Mouse (Mus musculus) stomach, embryonic 15.5 days (tissue): ENCODE measurements around the gene Grm7. TPM values are rescaled to one million over a fixed set of nuclear protein-coding genes. Genes with fewer than 3 reads are reported as not detected.

Experiments
- ATAC-seq: fragments of 200-750 bp; cut with Nextera tagmentation; 2 replicates; pipeline ENCODE4 v1.8.0; 2017; ENCODE audit warnings: low read depth, moderate number of reproducible peaks, moderate TSS enrichment; ENCODE audit not compliant: insufficient read depth, low FRiP score
- H3K27ac ChIP-seq: fragments of 300-500 bp; sonication (generic); 2 replicates; pipeline ENCODE4 v1.5.1; 2015; ENCODE audit warnings: mild to moderate bottlenecking, inconsistent platforms
- H3K27me3 ChIP-seq: fragments of 300-500 bp; sonication (generic); replicated peaks from 2 replicates; pipeline ENCODE4 v1.6.1; 2015; ENCODE audit warnings: inconsistent platforms
- H3K36me3 ChIP-seq: fragments of 300-500 bp; sonication (generic); 2 replicates; pipeline ENCODE4 v1.6.1; 2015; ENCODE audit warnings: inconsistent platforms
- H3K4me1 ChIP-seq: fragments of 300-500 bp; sonication (generic); 2 replicates; pipeline ENCODE4 v1.6.1; 2015; ENCODE audit warnings: inconsistent platforms
- H3K4me2 ChIP-seq: fragments of 300-500 bp; sonication (generic); 2 replicates; pipeline ENCODE4 v1.6.1; 2015; ENCODE audit warnings: mild to moderate bottlenecking, inconsistent platforms
- H3K4me3 ChIP-seq: fragments of 300-500 bp; sonication (generic); replicated peaks from 2 replicates; pipeline ENCODE4 v1.5.1; 2015; ENCODE audit warnings: inconsistent platforms
- H3K9ac ChIP-seq: fragments of 300-500 bp; sonication (generic); 2 replicates; pipeline ENCODE4 v1.6.1; 2015; ENCODE audit warnings: inconsistent platforms
- H3K9me3 ChIP-seq: fragments of 300-500 bp; sonication (generic); 2 replicates; pipeline ENCODE4 v1.6.1; 2016; ENCODE audit warnings: inconsistent platforms
- WGBS: fragments of 180-500 bp; shearing (Covaris S2); methylation state at CpG from one replicate; pipeline ENCODE4 v1.1.7; 2015; 5-methylcytosine and 5-hydroxymethylcytosine counted together
- polyA plus RNA-seq: library from polyadenylated mRNA; unstranded; fragments of >200 nt; fragmentation: Nextera tagmentation; extraction: Ambion mirVana; gene quantifications from 2 replicates; pipeline ENCODE4 v1.2.1, GENCODE M21; 2015

Gene Grm7
- polyA plus RNA-seq, 1 experiment from 2014 or later = 4.3 TPM

DNA sequence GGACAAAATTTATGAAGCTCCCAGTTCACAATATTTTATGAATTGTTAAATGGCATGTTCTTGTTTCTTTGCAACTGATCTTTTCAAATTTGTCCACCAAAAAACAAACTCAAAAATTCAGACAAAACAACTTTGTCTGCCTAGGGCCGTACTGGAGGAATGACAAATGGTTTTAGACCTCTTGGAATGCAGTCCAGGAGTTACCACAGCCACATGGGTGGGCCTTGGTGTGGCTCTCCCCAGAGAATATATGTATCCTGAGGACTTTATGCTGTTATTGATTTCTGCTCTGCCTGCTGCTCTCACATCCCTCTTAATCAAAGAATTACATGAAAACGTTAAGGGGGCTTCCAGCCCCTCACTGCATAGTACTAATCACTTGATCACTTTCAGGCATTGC, 400.5 kb downstream of the Grm7 start:
- 25% methylated on average over 2 of the region's 2 CpGs for WGBS
- Histone ChIP-seq H3K27me3 (no peaks in the 10 kb centered on the region), H3K36me3 (no peaks in the 10 kb centered on the region), H3K9me3 (no peaks in the 10 kb centered on the region), H3K4me2 (no peak overlapping the region), H3K4me1 (no peaks in the 10 kb centered on the region), H3K4me3 (no peak overlapping the region), H3K9ac (no peak overlapping the region), H3K27ac (no peak overlapping the region)
- ATAC-seq = no peak

DNA sequence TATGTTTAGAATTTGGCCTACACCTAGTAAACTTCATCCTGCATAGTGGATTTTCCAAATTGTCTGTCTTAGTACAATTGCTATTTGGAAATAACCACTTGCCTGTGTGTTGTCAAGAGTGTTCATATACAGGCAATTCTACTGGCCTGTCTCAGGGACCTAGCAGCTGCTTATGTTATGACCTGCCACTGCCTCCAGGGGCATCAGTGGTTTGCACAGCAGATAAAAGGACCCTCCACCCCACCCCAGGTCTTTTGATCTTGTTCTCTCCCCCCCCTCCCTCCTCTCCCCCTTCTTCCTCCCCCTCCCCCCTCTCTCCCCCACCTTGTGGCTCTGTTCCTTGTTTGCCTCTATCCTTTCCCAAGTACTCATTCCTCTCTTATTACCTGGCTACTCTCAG, 403.9 kb downstream of the Grm7 start:
- no peaks in the 10 kb centered on the region for H3K27me3 ChIP-seq
- no peak overlapping the region for H3K4me2 ChIP-seq
- no peak overlapping the region for H3K27ac ChIP-seq
- H3K36me3 ChIP-seq = no peaks in the 10 kb centered on the region
- ATAC-seq = no peak
- no peaks in the 10 kb centered on the region for H3K9me3 ChIP-seq
- H3K4me1 ChIP-seq = no peaks in the 10 kb centered on the region
- H3K4me3 ChIP-seq = no peak overlapping the region
- H3K9ac ChIP-seq = no peak overlapping the region

- H3K4me2 ChIP-seq = no peak overlapping the region
- no peak for ATAC-seq
- H3K9me3 ChIP-seq = no peaks in the 10 kb centered on the region
- H3K27me3 ChIP-seq = no peaks in the 10 kb centered on the region
- H3K4me1 ChIP-seq = no peaks in the 10 kb centered on the region
- H3K27ac ChIP-seq = no peak overlapping the region
- no peaks in the 10 kb centered on the region for H3K36me3 ChIP-seq
- H3K4me3 ChIP-seq = no peak overlapping the region
- H3K9ac ChIP-seq = no peak overlapping the region
- WGBS = 54% methylated on average over 7 of the region's 7 CpGs
Observed at GRCm38 (mm10) chr6:111054001-111054975, 408.9 kb downstream of the Grm7 start.

GRCm38 (mm10) chr6:111057798-111058197, 412.4 kb downstream of the Grm7 start:
- no peak overlapping the region for H3K9ac ChIP-seq
- H3K27me3 ChIP-seq = no peaks in the 10 kb centered on the region
- H3K4me2 ChIP-seq = no peak overlapping the region
- H3K9me3 ChIP-seq = no peaks in the 10 kb centered on the region
- 91% methylated on average over 3 of the region's 3 CpGs for WGBS
- no peak for ATAC-seq
- H3K4me1 ChIP-seq = no peaks in the 10 kb centered on the region
- H3K36me3 ChIP-seq = no peaks in the 10 kb centered on the region
- H3K27ac ChIP-seq = no peak overlapping the region
- no peak overlapping the region for H3K4me3 ChIP-seq

DNA sequence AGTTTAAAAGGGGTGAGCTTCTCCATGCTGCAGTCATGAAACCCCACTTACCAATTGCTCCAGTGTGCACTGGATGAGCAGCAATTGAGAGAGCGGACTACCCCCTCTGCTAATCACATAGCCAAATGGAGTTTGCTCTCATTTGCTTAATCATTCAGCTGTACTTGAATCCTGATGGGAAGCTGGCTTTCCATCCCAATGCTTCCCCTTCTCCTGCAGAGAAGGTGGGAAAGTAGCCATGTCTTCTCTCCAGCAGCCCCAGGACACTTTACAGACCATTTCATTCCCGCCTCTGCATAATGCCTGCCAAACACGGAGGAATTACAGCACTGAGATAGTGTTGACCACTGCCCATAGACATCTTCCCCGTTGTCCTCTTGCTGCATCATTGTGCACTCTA, 414.6 kb downstream of the Grm7 start:
- H3K4me1 ChIP-seq = no peaks in the 10 kb centered on the region
- H3K9ac ChIP-seq = no peak overlapping the region
- ATAC-seq = no peak
- H3K4me2 ChIP-seq = no peak overlapping the region
- H3K36me3 ChIP-seq = no peaks in the 10 kb centered on the region
- no peak overlapping the region for H3K27ac ChIP-seq
- no peaks in the 10 kb centered on the region for H3K27me3 ChIP-seq
- no peaks in the 10 kb centered on the region for H3K9me3 ChIP-seq
- WGBS = 84% methylated on average over 4 of the region's 4 CpGs
- no peak overlapping the region for H3K4me3 ChIP-seq

GRCm38 (mm10) chr6:111084569-111084968, 439.2 kb downstream of the Grm7 start:
- ATAC-seq = no peak
- H3K27me3 ChIP-seq = no peaks in the 10 kb centered on the region
- H3K4me3 ChIP-seq = no peak overlapping the region
- H3K9ac ChIP-seq = no peak overlapping the region
- H3K4me1 ChIP-seq = no peaks in the 10 kb centered on the region
- 83% methylated on average over 3 of the region's 3 CpGs for WGBS
- no peak overlapping the region for H3K4me2 ChIP-seq
- H3K36me3 ChIP-seq = no peaks in the 10 kb centered on the region
- no peak overlapping the region for H3K27ac ChIP-seq
- no peaks in the 10 kb centered on the region for H3K9me3 ChIP-seq

DNA sequence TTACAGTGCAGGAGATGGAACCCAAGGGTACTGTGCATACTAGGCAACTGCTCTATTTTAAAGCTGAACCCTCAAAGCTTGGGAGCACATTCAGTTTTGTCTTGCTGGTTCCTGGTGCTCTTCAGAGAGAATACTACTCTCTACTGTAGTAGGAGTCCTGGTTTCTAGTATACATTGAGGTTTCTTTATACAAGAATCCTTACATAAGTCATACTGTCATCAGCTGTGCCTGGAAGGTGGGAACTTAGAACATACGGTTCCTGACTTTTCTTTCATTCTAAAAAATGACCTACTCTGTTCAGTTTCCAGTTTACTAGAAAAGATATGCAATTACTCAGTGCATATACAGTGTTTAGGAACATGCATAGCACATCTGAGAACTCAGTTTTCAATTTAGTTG, 449.4 kb downstream of the Grm7 start:
- Histone ChIP-seq H3K9me3 (no peaks in the 10 kb centered on the region), H3K4me2 (no peak overlapping the region), H3K4me3 (no peak overlapping the region), H3K4me1 (no peaks in the 10 kb centered on the region), H3K27ac (no peak overlapping the region), H3K9ac (no peak overlapping the region), H3K36me3 (no peaks in the 10 kb centered on the region), H3K27me3 (no peaks in the 10 kb centered on the region)
- ATAC-seq = no peak
- WGBS = 68% methylated on average over 1 of the region's 1 CpGs

GRCm38 (mm10) chr6:111105485-111105884, 460.1 kb downstream of the Grm7 start:
- no peak for ATAC-seq
- Histone ChIP-seq H3K27me3 (no peaks in the 10 kb centered on the region), H3K36me3 (no peaks in the 10 kb centered on the region), H3K4me2 (no peak overlapping the region), H3K9ac (no peak overlapping the region), H3K27ac (no peak overlapping the region), H3K4me1 (no peaks in the 10 kb centered on the region), H3K9me3 (no peaks in the 10 kb centered on the region), H3K4me3 (no peak overlapping the region)
- WGBS = 71% methylated on average over 1 of the region's 1 CpGs

DNA sequence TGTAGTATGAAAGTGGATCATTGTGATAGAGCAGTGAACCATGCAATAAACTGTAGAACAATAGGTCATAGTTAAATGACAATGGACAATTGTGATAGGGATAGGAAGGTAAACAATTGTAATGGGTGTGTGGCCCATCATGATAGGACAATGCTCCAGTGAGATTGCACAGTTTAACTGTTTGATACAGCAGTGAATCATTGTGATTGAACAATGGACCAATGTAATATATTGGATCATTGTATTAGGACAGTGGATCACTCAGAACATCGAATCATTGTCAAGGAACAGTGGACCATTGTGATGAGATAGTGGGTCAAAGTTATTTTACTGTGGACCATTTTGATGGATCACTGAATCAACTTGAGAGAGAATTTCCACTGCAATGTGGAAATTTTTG, 515.7 kb downstream of the Grm7 start:
- Histone ChIP-seq H3K9me3 (no peaks in the 10 kb centered on the region), H3K27ac (no peak overlapping the region)
- 89% methylated on average over 1 of the region's 1 CpGs for WGBS

DNA sequence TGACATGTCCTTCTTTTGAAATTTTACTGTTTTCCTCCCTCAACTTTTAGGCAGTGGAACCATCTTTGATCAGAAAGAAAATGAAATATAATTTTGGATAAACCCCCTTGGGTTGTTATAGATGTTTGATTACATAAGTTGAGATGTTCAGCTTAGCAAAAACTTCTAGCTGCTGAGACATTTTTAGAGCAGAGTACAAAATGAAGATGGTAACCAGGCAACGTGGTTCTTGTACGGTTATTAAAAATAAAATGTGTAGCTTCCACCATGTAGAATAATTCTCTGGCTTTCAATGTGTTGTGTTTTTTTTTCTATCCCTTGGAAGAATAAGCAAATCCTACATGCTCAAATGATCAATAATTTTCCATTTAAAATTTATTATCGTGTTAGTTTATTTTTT, 550.0 kb downstream of the Grm7 start:
- Histone ChIP-seq H3K9me3 (no peaks in the 10 kb centered on the region), H3K4me1 (no peaks in the 10 kb centered on the region), H3K9ac (no peak overlapping the region), H3K4me2 (no peak overlapping the region), H3K27me3 (no peaks in the 10 kb centered on the region), H3K27ac (no peak overlapping the region), H3K36me3 (no peaks in the 10 kb centered on the region), H3K4me3 (no peak overlapping the region)
- ATAC-seq = no peak
- 82% methylated on average over 3 of the region's 3 CpGs for WGBS

More for the DNA sequence above, 515.7 kb downstream of the Grm7 start:
- Histone ChIP-seq H3K4me1 (no peaks in the 10 kb centered on the region), H3K4me3 (no peak overlapping the region), H3K4me2 (no peak overlapping the region), H3K27me3 (no peaks in the 10 kb centered on the region), H3K36me3 (no peaks in the 10 kb centered on the region), H3K9ac (no peak overlapping the region)
- no peak for ATAC-seq

DNA sequence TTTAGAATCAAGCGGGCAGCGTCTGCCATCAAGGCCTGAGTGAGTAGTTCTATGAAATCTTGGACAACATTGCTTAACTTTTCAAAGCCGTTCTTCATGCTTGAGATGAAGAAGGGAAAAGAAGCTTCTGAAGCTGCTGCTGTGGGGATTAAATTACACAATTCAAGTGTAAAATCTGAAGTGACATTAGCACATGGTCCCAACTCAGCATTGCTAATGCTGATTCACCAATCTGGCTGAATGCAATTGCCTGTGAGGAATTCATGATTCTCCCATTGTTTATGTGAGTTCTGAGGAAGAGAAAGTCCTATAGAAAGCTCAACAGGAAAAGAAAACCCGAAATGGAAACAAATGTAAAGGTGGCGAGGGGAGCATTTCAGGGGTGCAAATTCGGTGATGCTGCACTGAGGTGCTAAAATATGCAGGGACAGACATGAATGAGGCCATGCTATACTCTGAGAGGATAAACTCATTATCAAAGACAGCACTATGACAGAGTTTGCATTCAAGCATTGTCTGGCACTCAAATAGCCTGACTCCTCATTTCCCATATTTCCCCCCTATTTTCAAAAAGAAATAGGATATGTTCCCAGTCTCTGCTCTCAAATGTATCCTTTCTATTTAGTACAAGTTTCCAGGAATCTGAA, 575.8 kb downstream of the Grm7 start:
- Histone ChIP-seq H3K9me3 (no peaks in the 10 kb centered on the region), H3K27ac (no peak overlapping the region), H3K9ac (no peak overlapping the region), H3K4me3 (no peak overlapping the region), H3K4me2 (no peak overlapping the region), H3K36me3 (no peaks in the 10 kb centered on the region), H3K4me1 (no peaks in the 10 kb centered on the region), H3K27me3 (no peaks in the 10 kb centered on the region)
- 72% methylated on average over 6 of the region's 6 CpGs for WGBS
- no peak for ATAC-seq

DNA sequence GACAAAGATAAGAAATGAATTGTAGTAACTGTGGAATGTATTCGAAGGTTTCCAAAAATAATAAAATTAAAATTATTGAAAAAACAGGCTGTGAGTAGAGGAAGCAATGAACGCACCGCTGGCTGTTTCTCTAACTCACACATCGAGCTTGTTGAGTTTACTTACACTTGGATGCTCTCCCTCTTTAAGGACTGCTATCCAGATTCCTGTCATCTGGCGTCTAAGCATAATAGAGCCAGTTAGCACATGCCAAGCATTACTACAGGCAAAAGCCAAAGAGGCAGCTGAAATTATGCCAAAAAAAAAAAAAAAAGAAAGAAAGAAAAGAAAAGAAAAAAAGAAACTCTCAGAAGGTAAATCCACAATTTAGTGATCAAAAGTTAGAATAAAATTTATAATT, 609.8 kb downstream of the Grm7 start:
- Histone ChIP-seq H3K4me1 (no peaks in the 10 kb centered on the region), H3K4me2 (no peak overlapping the region), H3K36me3 (no peaks in the 10 kb centered on the region), H3K9ac (no peak overlapping the region), H3K27ac (no peak overlapping the region), H3K4me3 (no peak overlapping the region), H3K27me3 (no peaks in the 10 kb centered on the region), H3K9me3 (no peaks in the 10 kb centered on the region)
- no peak for ATAC-seq
- WGBS = 80% methylated on average over 5 of the region's 5 CpGs
